Mouse (Mus musculus) stomach, embryonic 15.5 days (tissue): ENCODE measurements around the gene Sema6d. TPM values are rescaled to one million over a fixed set of nuclear protein-coding genes. Genes with fewer than 3 reads are reported as not detected.

Experiments used
- ATAC-seq: fragments of 200-750 bp; cut with Nextera tagmentation; 2 replicates; pipeline ENCODE4 v1.8.0; 2017; ENCODE audit warnings: low read depth, moderate number of reproducible peaks, moderate TSS enrichment; ENCODE audit not compliant: insufficient read depth, low FRiP score
- H3K27ac ChIP-seq: fragments of 300-500 bp; sonication (generic); 2 replicates; pipeline ENCODE4 v1.5.1; 2015; ENCODE audit warnings: mild to moderate bottlenecking, inconsistent platforms
- H3K27me3 ChIP-seq: fragments of 300-500 bp; sonication (generic); replicated peaks from 2 replicates; pipeline ENCODE4 v1.6.1; 2015; ENCODE audit warnings: inconsistent platforms
- H3K36me3 ChIP-seq: fragments of 300-500 bp; sonication (generic); 2 replicates; pipeline ENCODE4 v1.6.1; 2015; ENCODE audit warnings: inconsistent platforms
- H3K4me1 ChIP-seq: fragments of 300-500 bp; sonication (generic); 2 replicates; pipeline ENCODE4 v1.6.1; 2015; ENCODE audit warnings: inconsistent platforms
- H3K4me2 ChIP-seq: fragments of 300-500 bp; sonication (generic); 2 replicates; pipeline ENCODE4 v1.6.1; 2015; ENCODE audit warnings: mild to moderate bottlenecking, inconsistent platforms
- H3K4me3 ChIP-seq: fragments of 300-500 bp; sonication (generic); replicated peaks from 2 replicates; pipeline ENCODE4 v1.5.1; 2015; ENCODE audit warnings: inconsistent platforms
- H3K9ac ChIP-seq: fragments of 300-500 bp; sonication (generic); 2 replicates; pipeline ENCODE4 v1.6.1; 2015; ENCODE audit warnings: inconsistent platforms
- H3K9me3 ChIP-seq: fragments of 300-500 bp; sonication (generic); 2 replicates; pipeline ENCODE4 v1.6.1; 2016; ENCODE audit warnings: inconsistent platforms
- whole genome bisulfite sequencing: fragments of 180-500 bp; shearing (Covaris S2); methylation state at CpG from one replicate; pipeline ENCODE4 v1.1.7; 2015; 5-methylcytosine and 5-hydroxymethylcytosine counted together
- polyA plus RNA-seq: library from polyadenylated mRNA; unstranded; fragments of >200 nt; fragmentation: Nextera tagmentation; extraction: Ambion mirVana; gene quantifications from 2 replicates; pipeline ENCODE4 v1.2.1, GENCODE M21; 2015

Sema6d gene
- polyA plus RNA-seq, 1 experiment from 2014 or later: 10.4 TPM

DNA sequence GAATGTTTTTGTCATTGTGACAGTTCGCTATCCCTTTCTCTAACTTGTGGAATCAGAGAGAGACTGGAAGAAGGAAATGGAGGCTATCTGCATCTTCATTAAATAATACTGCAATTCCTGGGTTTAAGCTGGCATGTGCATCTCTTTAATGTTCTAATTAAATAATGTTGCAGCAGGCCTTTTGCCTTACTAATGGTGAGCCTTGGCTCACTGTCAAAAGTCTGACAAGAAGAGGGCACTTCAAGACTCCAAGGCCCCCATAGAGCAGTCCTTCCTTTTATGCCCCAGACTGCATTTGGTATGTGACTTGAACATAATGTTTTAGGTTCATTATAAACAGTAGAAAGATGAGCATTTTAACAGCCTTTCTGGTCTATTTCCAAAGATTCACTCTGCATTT, 147.1 kb downstream of the Sema6d start:
- H3K9me3 ChIP-seq: no peaks in the 10 kb centered on the region
- ATAC-seq: no peak
- H3K4me1 ChIP-seq: no peaks in the 10 kb centered on the region
- 86% methylated on average over 1 of the region's 1 CpGs for WGBS
- H3K27ac ChIP-seq: no peak overlapping the region
- H3K4me3 ChIP-seq: no peak overlapping the region
- H3K9ac ChIP-seq: no peak overlapping the region
- no peaks in the 10 kb centered on the region for H3K36me3 ChIP-seq
- no peaks in the 10 kb centered on the region for H3K27me3 ChIP-seq
- H3K4me2 ChIP-seq: no peak overlapping the region

DNA sequence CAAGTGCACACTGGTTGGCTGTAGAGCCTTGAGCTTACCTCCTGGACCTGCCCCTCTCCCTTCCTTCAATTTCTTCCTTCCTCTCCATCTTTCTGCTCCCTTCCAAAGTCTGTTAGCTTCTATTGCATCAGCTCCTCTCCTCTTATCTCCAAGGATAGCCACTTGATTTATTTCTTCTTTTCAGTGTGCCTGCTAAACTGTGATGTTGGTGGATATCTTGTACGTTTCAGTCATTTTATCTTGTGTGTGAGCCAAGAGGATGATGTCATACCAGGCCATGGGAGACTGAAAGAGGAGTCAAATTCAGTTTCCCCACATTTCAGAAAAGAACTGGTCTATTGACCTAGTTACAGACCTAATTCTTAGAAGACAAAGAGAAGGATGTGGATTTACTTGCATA, 153.8 kb downstream of the Sema6d start:
- no peaks in the 10 kb centered on the region for H3K4me1 ChIP-seq
- H3K9ac ChIP-seq: no peak overlapping the region
- H3K27ac ChIP-seq: no peak overlapping the region
- 31% methylated on average over 1 of the region's 1 CpGs for WGBS
- H3K4me2 ChIP-seq: no peak overlapping the region
- ATAC-seq: no peak
- no peak overlapping the region for H3K4me3 ChIP-seq
- H3K36me3 ChIP-seq: no peaks in the 10 kb centered on the region
- H3K9me3 ChIP-seq: no peaks in the 10 kb centered on the region
- no peaks in the 10 kb centered on the region for H3K27me3 ChIP-seq

DNA sequence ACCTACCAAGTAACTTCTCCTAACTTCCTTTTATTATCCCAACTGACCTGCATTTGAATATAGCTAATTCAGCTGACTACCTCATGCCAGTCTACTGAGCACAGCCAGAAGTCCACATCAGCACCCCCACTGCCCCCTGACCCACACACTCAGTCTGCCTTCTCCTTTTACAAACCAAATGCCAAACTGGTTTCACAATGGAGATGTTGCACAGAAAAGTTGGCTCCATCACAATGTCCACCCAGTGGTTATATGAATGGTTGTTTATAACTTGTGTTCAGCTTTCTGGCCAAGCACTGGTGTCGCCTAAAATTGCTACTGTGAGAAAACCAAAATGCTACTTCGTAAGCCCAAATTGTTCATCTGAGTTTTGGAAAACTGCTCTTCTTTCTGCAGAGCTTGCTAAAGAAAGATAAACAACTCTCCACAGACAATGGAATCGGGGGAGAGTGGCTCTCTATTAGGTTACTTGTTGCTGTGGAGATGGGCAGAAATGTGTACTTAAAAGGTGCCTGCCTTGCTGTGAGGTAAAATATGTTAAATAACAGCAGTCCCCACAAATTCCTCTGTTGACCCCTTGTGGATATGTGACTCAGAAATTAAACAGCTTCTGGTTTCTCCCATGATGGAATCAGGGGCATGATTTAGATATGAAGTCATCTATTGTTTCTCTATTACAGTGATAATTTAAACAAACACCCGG, 154.9 kb downstream of the Sema6d start:
- H3K27ac ChIP-seq: no peak overlapping the region
- 33% methylated on average over 4 of the region's 4 CpGs for WGBS

DNA sequence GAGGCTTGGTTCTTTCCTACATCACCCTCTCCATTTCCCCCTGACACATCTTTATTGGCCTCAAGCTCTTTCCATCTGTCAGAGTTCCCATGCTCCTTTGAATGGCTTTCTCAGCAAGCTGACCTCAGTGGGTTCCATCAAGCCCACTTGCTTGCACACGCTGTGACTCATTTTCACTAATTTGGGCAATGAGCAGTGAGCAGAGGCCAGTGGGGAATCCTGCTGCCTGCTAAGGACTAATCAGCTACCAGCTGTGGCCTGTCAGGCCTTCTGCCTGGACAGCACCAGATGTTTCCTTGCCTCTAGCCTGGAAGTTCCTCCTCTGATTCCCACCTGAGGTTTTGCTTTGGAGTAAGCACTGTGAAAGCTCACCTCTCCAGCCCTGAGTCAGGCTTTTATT, 168.3 kb downstream of the Sema6d start:
- no peaks in the 10 kb centered on the region for H3K36me3 ChIP-seq
- H3K9me3 ChIP-seq: no peaks in the 10 kb centered on the region
- no peak overlapping the region for H3K4me3 ChIP-seq
- ATAC-seq: no peak
- no peak overlapping the region for H3K9ac ChIP-seq
- H3K4me2 ChIP-seq: no peak overlapping the region
- 29% methylated on average over 1 of the region's 1 CpGs for WGBS
- no peaks in the 10 kb centered on the region for H3K27me3 ChIP-seq
- H3K27ac ChIP-seq: no peak overlapping the region
- H3K4me1 ChIP-seq: no peaks in the 10 kb centered on the region

More for the DNA sequence above, 154.9 kb downstream of the Sema6d start:
- ATAC-seq: no peak
- Histone ChIP-seq H3K9me3 (no peaks in the 10 kb centered on the region), H3K4me2 (no peak overlapping the region), H3K4me3 (no peak overlapping the region), H3K27me3 (no peaks in the 10 kb centered on the region), H3K4me1 (no peaks in the 10 kb centered on the region), H3K36me3 (no peaks in the 10 kb centered on the region), H3K9ac (no peak overlapping the region)

DNA sequence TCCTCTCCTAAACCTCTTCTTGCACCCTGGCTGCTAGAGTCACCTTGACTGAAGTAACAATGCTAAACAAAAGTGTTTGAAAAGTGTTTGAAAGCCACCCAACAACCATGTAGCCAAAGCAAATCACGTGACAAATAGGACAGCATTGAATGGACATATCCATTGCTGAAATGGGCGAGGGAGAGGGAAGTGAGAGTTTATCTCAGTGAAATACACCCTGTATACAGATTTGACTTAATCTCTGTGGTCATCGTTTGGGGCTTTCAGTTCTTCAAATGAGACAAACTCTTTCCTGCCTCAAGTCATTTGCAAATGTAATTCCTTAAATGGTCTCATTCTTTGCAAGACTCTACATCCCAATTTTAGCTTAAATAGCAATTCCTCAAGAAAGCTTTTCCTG, 174.5 kb downstream of the Sema6d start:
- H3K9ac ChIP-seq: no peak overlapping the region
- no peaks in the 10 kb centered on the region for H3K27me3 ChIP-seq
- no peak overlapping the region for H3K4me3 ChIP-seq
- H3K4me1 ChIP-seq: no peaks in the 10 kb centered on the region
- no peak overlapping the region for H3K27ac ChIP-seq
- no peaks in the 10 kb centered on the region for H3K9me3 ChIP-seq
- 68% methylated on average over 3 of the region's 3 CpGs for WGBS
- no peak for ATAC-seq
- H3K4me2 ChIP-seq: no peak overlapping the region
- no peaks in the 10 kb centered on the region for H3K36me3 ChIP-seq

DNA sequence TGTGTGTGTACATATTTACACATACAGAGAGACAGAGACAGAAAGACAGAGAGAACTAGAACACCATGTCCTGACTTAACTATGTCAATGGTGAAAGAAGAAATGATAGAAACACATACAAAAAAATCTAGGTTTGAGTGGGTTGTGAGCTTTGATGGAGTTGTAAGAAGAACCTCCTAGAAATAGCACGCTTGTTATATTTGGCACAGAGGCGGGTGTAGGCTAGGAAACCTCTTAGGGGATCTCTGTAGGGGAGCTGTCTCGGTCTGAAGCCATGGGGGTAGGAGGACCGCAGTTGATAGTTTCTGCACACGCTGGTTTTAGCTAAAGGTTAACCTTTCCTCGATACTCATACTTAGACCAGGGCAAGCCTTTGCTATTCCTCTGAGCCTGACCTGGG, 181.4 kb downstream of the Sema6d start:
- Histone ChIP-seq H3K9me3 (no peaks in the 10 kb centered on the region), H3K4me1 (no peaks in the 10 kb centered on the region), H3K36me3 (no peaks in the 10 kb centered on the region), H3K4me3 (no peak overlapping the region), H3K9ac (no peak overlapping the region), H3K27ac (no peak overlapping the region), H3K4me2 (no peak overlapping the region), H3K27me3 (no peaks in the 10 kb centered on the region)
- WGBS: 87% methylated on average over 6 of the region's 6 CpGs
- no peak for ATAC-seq

DNA sequence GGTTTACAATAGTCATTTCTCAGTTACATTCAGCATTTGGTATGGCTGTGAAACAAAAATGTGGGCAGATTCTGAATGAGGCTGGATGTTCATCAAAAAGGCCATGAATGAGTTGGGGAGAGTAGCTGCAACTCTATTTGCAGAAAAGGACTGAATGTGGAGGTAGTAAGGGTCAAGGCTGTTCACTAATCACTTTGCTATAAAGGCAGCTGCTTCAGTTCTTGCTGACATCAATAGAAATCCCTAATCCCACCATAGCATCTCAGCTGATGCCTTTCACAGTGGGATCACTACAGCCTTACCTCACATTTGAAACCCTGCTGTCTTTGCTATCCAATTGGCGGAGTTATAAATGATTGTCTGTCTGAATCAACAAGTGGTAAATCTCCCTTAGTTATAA, 187.7 kb downstream of the Sema6d start:
- H3K27ac ChIP-seq: no peak overlapping the region
- no peaks in the 10 kb centered on the region for H3K4me1 ChIP-seq
- H3K4me2 ChIP-seq: no peak overlapping the region
- no peak for ATAC-seq
- WGBS: 81% methylated on average over 1 of the region's 1 CpGs
- no peaks in the 10 kb centered on the region for H3K36me3 ChIP-seq
- H3K27me3 ChIP-seq: no peaks in the 10 kb centered on the region
- H3K4me3 ChIP-seq: no peak overlapping the region
- H3K9me3 ChIP-seq: no peaks in the 10 kb centered on the region
- H3K9ac ChIP-seq: no peak overlapping the region

DNA sequence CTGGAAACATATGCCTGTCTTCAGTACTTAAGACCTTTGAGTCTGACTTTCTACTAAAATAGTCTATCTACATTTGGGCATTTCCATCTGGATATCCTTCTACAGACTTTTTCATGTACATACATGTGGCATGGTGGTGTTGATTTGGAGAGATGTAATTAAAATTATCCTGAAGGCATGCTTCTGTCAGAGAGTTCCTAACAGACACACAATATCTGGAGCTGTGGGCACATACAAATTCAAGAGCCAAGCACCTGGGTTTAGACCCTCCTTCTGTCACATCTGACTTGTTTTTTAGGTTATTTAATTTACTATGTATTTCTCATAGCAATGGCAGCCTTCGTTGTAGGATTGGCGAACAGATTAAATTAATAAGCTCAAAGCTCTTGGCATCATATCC, 195.3 kb downstream of the Sema6d start:
- WGBS: 89% methylated on average over 2 of the region's 2 CpGs
- Histone ChIP-seq H3K4me2 (no peak overlapping the region), H3K27me3 (no peaks in the 10 kb centered on the region), H3K4me1 (no peaks in the 10 kb centered on the region), H3K9ac (no peak overlapping the region), H3K9me3 (no peaks in the 10 kb centered on the region), H3K36me3 (no peaks in the 10 kb centered on the region), H3K4me3 (no peak overlapping the region), H3K27ac (no peak overlapping the region)
- ATAC-seq: no peak

DNA sequence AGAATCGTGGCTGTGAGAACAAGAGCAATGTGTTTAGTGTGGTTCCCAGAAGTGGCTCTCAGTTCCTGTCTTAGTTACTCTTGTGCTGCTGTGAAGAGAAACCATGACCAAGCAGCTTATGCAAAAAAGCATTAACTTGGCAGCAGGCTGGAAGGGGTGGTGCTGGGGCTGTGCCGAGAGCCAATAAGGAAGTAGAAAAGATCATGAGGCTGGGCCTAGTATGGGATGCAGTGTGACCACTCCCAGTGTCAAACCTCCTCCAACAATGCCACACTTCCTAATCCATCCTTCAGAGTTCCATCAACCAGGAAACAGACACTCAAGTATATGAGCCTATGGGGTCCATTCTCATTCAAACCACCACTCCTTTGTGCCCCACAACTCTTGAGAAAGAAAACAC, 199.6 kb downstream of the Sema6d start:
- Histone ChIP-seq H3K27me3 (no peaks in the 10 kb centered on the region), H3K9me3 (no peaks in the 10 kb centered on the region), H3K4me1 (no peaks in the 10 kb centered on the region), H3K9ac (no peak overlapping the region), H3K4me3 (no peak overlapping the region), H3K36me3 (no peaks in the 10 kb centered on the region), H3K4me2 (no peak overlapping the region), H3K27ac (no peak overlapping the region)
- no peak for ATAC-seq
- 76% methylated on average over 2 of the region's 2 CpGs for WGBS

DNA sequence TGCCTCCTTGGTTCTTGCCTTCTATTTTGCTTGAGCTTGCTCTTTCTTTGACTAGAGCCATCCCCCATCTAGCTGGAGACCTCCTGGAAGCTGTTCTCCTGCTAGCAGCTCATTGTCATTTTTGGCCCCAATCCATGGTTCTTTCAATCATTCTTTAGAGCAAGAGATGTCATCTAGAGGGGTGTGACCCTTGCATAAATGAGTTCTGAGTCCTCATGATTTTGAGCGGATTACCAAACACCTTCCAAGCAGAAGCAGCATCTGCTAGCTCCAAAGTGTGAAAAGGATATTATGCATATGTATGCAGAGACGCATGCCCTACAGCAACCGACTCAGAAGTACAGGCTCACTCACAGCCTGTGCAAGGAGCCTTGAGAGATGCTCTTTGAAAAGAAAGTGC, 201.4 kb downstream of the Sema6d start:
- H3K4me3 ChIP-seq: no peak overlapping the region
- H3K36me3 ChIP-seq: no peaks in the 10 kb centered on the region
- H3K27ac ChIP-seq: no peak overlapping the region
- H3K9ac ChIP-seq: no peak overlapping the region
- no peak overlapping the region for H3K4me2 ChIP-seq
- H3K27me3 ChIP-seq: no peaks in the 10 kb centered on the region
- H3K4me1 ChIP-seq: no peaks in the 10 kb centered on the region
- H3K9me3 ChIP-seq: no peaks in the 10 kb centered on the region
- 85% methylated on average over 3 of the region's 3 CpGs for WGBS
- ATAC-seq: no peak

DNA sequence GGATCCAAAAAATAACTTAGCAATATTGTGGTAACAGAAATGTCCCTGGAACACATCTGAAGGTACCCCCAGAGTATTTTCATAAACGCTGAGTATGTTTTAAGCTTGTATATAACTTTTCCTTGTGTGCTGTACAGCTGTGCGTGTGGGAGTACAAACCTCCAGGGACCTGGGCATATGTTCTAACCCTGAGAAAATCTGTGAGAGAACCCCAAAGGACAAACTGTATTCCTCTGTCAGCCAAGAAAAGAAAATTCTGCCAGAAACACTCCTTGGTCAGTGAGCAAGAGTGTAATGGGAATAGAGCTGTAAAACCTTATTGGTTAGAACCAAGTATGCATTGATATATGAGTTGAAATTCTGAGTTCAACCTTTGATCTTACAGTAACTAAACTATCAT, 203.8 kb downstream of the Sema6d start:
- H3K4me1 ChIP-seq: no peaks in the 10 kb centered on the region
- ATAC-seq: no peak
- no peaks in the 10 kb centered on the region for H3K9me3 ChIP-seq
- H3K36me3 ChIP-seq: no peaks in the 10 kb centered on the region
- H3K4me2 ChIP-seq: no peak overlapping the region
- H3K9ac ChIP-seq: no peak overlapping the region
- WGBS: 87% methylated on average over 2 of the region's 2 CpGs
- H3K27ac ChIP-seq: no peak overlapping the region
- no peak overlapping the region for H3K4me3 ChIP-seq
- no peaks in the 10 kb centered on the region for H3K27me3 ChIP-seq

DNA sequence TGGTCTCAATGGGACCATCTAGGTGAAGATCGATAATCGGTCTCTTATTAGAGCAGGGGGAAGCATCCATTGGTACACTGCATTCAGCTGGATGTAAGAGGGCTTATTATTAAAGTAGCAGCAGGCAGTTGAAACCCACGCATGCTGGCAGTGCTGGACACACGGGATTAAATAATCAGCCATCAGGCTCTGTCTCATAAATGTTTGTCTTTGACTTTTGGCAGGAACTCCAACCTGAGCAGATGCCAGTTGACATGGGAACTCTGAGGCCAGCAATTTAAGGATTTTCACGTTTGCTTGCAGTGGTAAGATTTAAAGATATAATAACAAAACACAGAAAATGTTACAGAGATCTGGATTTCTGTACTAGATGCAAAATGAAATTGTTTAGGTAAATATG, 208.6 kb downstream of the Sema6d start:
- Histone ChIP-seq H3K36me3 (no peaks in the 10 kb centered on the region), H3K4me3 (no peak overlapping the region), H3K9ac (no peak overlapping the region), H3K27ac (no peak overlapping the region), H3K4me2 (no peak overlapping the region), H3K4me1 (no peaks in the 10 kb centered on the region), H3K27me3 (no peaks in the 10 kb centered on the region), H3K9me3 (no peaks in the 10 kb centered on the region)
- ATAC-seq: no peak
- 51% methylated on average over 5 of the region's 5 CpGs for WGBS

DNA sequence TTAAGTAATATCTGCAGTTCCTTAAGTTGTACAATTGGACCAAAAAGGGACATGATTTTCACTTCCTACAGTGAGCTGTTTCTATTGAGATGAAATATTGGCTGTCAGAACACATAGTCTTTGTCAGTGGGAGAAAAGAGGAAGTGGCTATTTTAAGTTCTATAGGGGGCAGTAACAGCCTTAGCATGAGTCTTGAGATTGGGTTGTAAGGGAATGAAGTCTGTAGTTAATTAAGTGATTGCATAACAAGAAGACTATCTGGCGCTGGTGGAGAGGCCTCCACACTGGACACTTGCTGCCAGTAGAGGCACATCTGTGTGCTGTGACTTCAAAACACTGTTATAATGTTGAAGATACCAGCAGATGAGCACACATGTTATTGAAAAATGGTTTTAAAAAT, 209.1 kb downstream of the Sema6d start:
- 32% methylated on average over 1 of the region's 1 CpGs for WGBS
- Histone ChIP-seq H3K9ac (no peak overlapping the region), H3K27me3 (no peaks in the 10 kb centered on the region), H3K4me1 (no peaks in the 10 kb centered on the region), H3K27ac (no peak overlapping the region), H3K4me2 (no peak overlapping the region), H3K4me3 (no peak overlapping the region), H3K9me3 (no peaks in the 10 kb centered on the region), H3K36me3 (no peaks in the 10 kb centered on the region)
- ATAC-seq: no peak
